Mouse (Mus musculus): ENCODE measurements around the gene Atrnl1.
"Not testable (repeated sequence)": the region's sequence is repeated elsewhere in the genome, so short reads cannot be mapped to it uniquely, and the experiment has no call there.

Atrnl1 gene

GRCm38 (mm10) chr19:57825271-57826207, 214.7 kb downstream of the Atrnl1 start:
- no peak for DNase-seq

GRCm38 (mm10) chr19:57833083-57833482, 222.2 kb downstream of the Atrnl1 start:
- no peak for DNase-seq

DNA sequence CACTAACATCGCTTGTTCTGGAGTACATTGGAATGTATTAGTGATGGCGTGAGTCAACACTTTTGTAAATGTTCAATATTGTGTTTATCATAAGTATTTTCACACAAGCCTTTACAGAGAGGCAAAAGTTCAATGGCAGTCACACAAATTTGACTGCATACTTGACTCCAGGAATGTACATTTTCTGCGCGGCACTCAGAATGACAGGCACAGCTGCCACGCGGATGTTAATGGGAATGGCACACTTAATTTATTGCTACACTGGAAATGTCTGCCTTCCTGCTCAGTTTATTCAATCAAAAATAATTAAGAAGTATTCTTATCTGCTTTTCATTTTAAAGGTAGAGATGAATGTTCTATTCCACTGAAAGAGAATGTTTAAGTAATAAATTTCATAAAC, 227.0 kb downstream of the Atrnl1 start:
- DNase-seq, result no peak

- DNase-seq, result no peak
These were observed 227.7 kb downstream of the Atrnl1 start for GRCm38 (mm10) chr19:57838546-57838945.

DNA sequence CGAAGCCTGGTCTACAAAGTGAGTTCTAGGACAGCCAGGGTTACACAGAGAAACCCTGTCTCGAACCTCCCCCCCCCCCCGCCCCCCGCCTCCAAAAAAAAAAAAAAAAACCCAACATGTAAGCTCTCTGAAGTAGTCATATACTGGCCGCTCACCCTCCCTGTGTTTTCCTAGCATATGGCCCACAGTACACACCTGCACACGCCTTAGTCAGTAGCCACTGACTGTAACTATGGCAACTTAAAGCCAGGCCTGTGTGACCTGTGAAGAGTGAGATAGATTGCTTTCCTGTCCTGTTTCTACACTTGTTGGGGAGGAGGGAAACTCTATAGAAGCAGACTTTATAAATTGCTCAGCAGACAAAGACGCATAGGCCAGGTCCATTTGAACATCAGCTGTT, 239.1 kb downstream of the Atrnl1 start:
- no peak for DNase-seq

DNA sequence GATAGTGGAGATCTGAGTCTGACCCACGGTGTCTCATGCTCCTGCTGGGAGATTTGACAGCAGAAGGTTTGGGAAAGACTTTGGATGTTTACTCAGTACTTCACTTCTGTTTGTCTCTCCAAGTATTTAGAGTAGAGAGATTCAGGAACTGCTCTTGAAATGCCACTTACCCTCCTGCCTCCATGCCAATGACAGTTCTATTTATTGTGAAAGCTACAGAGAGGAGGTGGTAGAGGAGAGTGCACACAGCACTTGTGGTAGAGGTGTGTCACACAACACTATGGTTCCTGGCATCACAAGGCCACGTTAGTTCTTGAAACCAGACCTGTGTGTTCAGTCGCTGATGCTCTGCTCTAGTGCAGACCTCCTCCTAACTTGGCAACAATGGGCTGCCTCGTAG, 257.5 kb downstream of the Atrnl1 start:
- no peak for DNase-seq

- DNase-seq, result no peak
These were observed 260.0 kb downstream of the Atrnl1 start for GRCm38 (mm10) chr19:57870871-57871270.

GRCm38 (mm10) chr19:57876057-57876456, 265.2 kb downstream of the Atrnl1 start:
- DNase-seq, result peak; percentile 13

- DNase-seq, result no peak
These were observed 266.5 kb downstream of the Atrnl1 start for GRCm38 (mm10) chr19:57877343-57877742.

DNA sequence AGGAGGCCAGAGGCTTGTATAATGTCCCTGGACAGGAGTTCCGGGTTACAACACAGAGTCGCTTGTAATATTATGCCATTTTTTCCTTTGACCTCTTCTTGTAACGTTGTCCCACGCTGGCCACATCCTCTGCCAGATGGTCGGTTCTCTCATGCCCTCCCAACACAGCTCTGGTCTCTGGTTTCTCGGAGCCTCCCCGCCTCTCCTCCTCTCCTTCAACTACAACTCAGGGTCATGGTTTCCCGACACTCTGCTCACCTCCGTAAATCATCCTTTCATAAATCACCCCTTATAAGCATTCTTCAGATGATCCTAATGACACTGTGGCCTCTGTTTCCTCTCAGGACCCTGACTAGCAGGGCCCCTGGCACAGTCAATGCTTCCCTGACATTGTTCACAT, 267.7 kb downstream of the Atrnl1 start:
- no peak for DNase-seq

DNA sequence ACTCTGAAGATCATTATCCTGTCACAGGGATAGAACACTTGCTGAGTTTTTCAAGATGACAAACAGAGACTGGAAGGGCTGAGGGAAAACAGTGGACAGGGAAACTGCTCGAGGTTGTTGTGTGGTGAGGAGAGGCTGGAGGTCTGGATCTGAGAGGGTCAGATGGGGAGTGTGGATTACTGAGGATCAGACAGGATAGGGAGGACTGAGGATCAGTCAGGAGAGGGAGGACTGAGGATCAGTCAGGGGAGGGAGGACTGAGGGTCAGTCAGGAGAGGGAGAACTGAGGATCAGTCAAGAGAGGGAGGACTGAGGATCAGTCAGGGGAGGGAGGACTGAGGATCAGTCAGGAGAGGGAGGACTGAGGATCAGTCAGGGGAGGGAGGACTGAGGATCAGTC, 269.0 kb downstream of the Atrnl1 start:
- not testable (repeated sequence) for DNase-seq

DNA sequence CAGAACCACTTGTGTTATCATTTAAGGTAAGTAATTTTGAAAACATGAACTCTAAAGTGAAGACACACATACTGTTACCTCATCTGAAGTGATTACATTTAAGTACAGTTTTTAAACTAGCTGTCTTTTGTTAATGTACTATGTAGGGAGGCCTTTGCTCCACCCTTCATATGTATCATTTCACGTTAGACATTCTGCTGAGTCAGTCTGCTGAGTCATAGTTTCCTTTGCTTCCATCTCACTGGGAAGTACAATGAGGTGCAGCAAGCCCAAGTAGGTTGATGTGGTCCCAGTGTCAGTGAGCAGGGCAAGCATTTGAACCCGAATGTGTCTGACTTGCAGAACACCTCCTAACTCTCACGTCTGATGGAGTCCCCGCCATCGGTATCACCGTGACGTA, 271.1 kb downstream of the Atrnl1 start:
- DNase-seq, result no peak

GRCm38 (mm10) chr19:57888871-57889270, 278.0 kb downstream of the Atrnl1 start:
- DNase-seq, result no peak

DNA sequence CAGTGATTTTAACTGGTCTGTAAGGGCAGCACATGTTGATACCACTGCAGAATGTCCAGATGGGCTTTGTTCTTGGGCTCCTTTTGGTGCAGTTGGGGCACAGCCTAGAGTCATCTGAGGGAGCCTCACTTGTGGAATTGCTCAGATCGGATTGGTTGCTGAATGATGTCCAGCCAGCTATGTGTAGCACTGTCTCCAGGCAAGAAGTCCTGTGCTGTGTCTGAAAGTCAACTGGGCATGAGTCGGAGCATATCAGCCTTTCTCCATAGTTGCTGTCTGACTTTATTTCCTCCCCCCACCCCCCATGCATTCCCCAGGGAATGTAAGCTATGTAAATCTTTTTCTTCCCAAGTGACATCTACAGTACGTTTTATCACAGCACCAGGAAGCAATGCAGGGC, 278.9 kb downstream of the Atrnl1 start:
- DNase-seq, result no peak

GRCm38 (mm10) chr19:57890954-57891353, 280.1 kb downstream of the Atrnl1 start:
- no peak for DNase-seq

DNA sequence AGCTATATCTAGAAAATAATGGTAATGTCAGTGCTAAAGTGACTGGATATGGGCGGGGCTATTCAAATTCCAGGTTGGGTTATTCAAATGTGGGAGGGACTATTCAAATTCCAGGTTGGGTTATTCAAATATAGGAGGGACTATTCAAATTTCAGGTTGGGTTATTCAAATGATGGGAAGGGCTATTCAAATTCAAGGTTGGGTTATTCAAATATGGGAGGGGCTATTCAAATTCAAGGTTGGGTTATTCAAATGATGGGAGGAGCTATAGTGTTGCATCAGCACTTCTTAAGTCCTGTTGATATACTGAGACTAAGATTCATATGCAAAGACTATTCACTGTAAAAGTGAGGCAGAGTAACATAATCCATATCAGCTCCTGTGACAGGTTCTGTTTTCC, 283.4 kb downstream of the Atrnl1 start:
- DNase-seq, result no peak

- no peak for DNase-seq
These were observed 289.2 kb downstream of the Atrnl1 start for GRCm38 (mm10) chr19:57900037-57900436.

DNA sequence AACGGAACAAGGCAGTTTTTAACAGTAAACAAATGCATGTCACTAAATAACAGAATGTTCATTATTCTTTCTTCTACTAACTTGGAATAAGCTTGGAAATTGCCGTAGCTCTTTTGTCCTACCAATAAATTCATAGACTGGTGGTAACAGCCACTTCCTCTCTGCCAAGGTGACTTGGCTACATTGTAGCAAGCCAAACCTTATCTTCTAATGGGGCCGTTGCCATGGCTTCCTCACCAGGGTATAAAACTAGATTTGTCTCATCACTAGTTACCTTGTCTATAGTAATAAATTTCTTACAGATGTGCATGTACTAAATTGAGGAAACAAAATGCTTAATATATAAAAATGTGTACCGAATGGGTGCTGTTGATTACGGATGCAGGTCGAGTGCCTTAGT, 298.6 kb downstream of the Atrnl1 start:
- no peak for DNase-seq

GRCm38 (mm10) chr19:57910650-57911049, 299.8 kb downstream of the Atrnl1 start:
- no peak for DNase-seq

DNA sequence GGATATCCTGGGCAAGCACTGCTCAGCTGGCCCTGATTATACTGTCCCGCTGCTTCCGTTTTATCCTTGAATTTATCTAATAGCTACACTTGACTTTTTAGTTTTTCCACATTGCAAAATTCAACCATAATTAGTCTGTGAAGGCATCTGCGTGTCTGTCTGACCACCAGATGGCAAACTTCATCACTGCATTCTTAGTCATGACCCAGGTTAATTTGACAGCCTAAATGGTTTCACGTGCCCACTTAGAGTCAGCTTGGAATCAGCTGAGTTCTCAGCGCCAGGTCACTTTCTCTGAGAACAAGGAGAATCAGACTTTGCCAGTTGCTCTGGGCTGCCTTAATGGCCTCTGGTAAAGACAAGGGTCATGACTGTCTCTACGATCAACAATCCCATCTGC, 305.5 kb downstream of the Atrnl1 start:
- DNase-seq, result no peak

DNA sequence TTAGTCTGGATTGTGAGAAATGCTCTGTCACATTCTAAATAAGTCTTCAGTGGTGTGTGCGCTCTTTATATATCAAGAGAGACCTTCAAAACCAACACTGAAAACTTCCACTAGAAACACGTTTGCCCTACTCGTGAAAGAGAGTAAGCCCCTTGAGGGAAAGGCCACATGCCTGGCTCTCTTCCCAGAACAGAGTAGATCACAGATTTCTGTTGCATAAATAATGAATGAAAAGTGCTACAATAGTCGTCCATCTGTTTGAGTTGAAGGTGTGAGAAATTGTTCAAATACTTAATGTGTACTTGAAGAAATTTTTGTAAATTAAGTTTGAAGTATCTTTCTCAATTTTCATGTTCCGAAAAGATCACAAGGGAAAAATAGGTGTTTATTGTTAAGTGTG, 312.2 kb downstream of the Atrnl1 start:
- no peak for DNase-seq

GRCm38 (mm10) chr19:57924856-57925255, 314.0 kb downstream of the Atrnl1 start:
- no peak for DNase-seq

- no peak for DNase-seq
These were observed 314.8 kb downstream of the Atrnl1 start for GRCm38 (mm10) chr19:57925681-57926080.

- no peak for DNase-seq
These were observed 315.5 kb downstream of the Atrnl1 start for GRCm38 (mm10) chr19:57926164-57926860.

All from right cerebral cortex, postnatal 14 days (tissue).